Mouse (Mus musculus) hindlimb bud, embryonic 11.5 days (tissue): Measurements from ENCODE around the gene Xcr1.

Experiments
- DNase-seq: peaks from one replicate; pipeline ENCODE4 v3.0.0-alpha.2; 2012; ENCODE audit warnings: low read depth, low spot score; ENCODE audit errors: extremely low spot score

The Xcr1 gene

GRCm38 (mm10) chr9:123815444-123815843, 46.4 kb downstream of the Xcr1 start:
- no peak for DNase-seq

DNA sequence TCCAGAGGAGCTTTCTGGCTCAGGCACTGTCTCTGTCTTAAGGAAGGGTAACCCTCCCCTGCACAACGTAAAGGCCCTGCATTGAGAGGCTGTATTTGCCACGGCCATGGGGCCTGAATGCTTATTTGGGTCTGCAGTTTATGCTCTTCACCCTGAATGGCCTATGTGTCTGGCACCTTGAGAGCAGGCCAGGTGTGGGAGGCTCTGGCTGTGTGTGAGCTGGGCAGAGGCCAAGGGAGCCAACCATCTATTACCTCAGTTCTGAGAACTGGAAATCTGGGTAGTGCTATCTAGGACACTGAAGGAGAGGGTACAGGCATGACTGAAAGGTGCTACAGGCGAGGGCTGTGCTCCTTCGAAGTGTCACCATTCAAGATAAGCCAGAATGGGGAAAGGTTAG, 47.0 kb downstream of the Xcr1 start:
- no peak for DNase-seq

DNA sequence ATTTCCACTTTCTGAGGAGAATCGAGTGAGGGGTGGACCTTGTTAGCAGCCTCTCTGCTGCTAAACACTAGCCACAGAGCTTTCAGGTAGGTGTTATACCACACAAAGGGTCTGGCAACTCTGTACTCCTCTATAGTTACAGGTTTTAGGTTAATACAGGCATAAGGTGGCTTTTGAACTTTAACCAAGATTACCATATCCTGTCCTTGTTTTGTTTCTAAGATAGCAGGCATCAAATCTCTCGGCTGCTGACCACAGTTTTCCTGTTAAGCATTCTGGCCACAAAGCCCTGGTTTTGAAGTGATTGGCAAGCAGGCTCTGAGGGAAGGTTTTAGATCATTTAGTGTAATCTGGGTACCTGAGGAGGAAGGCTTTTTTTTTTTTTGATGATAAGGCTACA, 47.5 kb downstream of the Xcr1 start:
- DNase-seq = no peak

DNA sequence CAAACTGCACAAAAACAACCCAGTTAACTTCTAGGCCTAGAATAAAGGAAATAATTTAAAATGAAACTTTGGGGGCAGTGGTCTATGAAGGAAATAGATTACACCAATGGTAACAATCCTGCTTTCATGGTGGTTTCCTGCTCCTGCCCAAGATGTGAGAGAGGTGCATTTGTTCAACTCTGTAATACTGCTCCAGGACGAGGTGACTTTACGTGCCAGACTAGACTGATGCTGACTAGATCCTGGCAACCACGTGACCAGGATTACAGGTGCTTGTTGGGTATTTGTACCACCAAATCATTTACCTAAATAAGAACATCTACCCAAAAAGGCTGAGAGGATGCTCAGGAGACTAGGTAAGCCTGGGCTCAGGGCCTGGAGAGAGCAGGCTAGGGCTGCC, 50.0 kb downstream of the Xcr1 start:
- DNase-seq = no peak

GRCm38 (mm10) chr9:123808583-123808982, 53.2 kb downstream of the Xcr1 start:
- no peak for DNase-seq

- DNase-seq = no peak
These were observed 55.6 kb downstream of the Xcr1 start, which contains the start of gene Cxcr6 for GRCm38 (mm10) chr9:123806267-123806666. Gene Cxcr6, plus strand, starts transcription at chr9:123806475.

DNA sequence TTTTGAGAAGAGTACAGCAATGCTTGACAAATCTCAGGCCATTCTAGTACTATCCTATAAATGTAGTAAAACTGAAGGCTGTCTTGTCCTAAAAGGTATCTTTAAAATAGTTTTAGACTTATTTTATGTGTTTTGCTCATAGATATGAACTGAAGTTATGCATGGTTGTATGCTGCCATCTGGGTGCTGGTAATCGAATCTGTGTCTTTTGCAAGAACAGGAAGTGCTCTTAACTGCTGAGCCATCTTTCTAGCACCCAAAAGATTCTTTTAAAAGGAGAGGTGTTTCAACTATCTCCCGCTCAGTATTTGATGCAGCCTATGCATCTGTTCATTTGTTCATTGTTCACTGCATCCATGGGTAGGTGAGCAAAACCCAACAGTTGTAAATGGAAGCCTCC, 56.6 kb downstream of the Xcr1 start:
- no peak for DNase-seq

DNA sequence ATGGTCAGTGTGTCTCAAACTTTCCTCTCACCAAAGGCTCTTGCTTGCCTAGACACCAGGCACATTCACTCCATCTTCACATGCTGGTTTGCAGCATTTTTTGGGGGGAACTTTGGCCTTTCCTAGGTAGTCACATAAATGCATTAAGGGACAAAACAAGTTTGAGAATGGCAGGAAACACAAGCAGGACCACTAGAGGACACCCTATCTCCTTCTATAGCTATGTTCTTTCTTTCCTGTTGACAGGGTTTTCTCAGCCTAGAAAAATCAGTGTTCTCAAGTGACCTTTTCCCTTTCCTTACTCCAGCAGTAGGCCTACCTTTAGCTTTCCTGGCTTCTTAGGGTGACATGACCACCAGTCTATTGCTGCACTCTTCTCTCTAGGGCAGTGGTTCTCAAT, 58.9 kb downstream of the Xcr1 start:
- DNase-seq = no peak

GRCm38 (mm10) chr9:123802421-123802820, 59.4 kb downstream of the Xcr1 start:
- DNase-seq = no peak
